Mouse (Mus musculus): ENCODE data around the gene Snx8.

DNA sequence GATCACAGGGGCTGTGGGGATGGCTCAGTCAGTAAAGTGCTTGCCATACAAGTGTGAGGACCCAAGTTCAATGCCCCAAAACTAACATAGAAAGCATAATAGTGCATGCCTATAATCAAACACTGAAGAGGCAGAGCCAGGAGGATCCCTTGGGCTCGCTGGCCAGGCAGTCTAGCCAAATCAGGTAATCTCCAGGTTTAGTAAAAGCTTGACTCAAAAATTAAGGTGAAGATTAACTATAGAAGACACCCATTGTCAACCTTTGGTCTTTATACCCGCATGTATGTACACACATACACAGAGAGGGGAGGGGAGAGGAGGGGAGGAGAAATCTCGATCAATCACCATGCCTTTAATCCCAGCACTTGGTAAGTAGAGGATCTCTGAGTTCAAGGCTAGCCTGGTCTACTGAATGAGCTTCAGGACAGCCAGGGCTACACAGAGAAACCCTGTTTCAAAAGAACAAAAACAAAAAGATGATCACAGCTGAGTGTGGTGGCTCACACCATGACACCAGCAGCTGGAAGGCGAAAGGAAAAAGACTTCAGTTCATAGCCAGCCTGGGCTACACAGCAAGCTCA, 13.7 kb downstream of the Snx8 start:
- TF ChIP-seq CTCF (IDR thresholded peaks at IDR 0.05), result no peak
- no peak for TF ChIP-seq EP300 (IDR thresholded peaks at IDR 0.05; ENCODE audit: insufficient read depth, low read depth, low read length)
- TF ChIP-seq POLR2A (IDR thresholded peaks at IDR 0.05; ENCODE audit: insufficient read depth, low read depth, low read length), result no peak
